20 mouse cellular contexts compared by ENCODE assay signal in genomic region chr11:113843920-113844319, GRCm38 (mm10).
DNase-seq lines count a peak whose midpoint lies in the region; ATAC-seq and TF ChIP-seq lines count a peak whose summit lies in the region.
"Had no signal": no experiment of that assay in that cellular context is flagged by ENCODE, and none has a peak within 500 bp of the region (broad histone marks: within the 10 kb centered on the region; RNA-seq: fewer than 3 reads in every experiment).

No protein-coding gene starts in this region.

- H3K4me2 ChIP-seq in forebrain, embryonic 14.5 days (ENCODE audit: low read length): no peak overlapping the region
- H3K4me2 ChIP-seq in forebrain, embryonic 13.5 days: no peak overlapping the region
- no peak overlapping the region for H3K4me2 ChIP-seq in midbrain, embryonic 14.5 days (ENCODE audit: low read length)
- H3K4me2 ChIP-seq in midbrain, embryonic 15.5 days: no peak overlapping the region
- H3K4me2 ChIP-seq in hindbrain, embryonic 14.5 days (replicated peaks): no peak overlapping the region

- peak; percentile 61 for DNase-seq in forebrain, embryonic 14.5 days (ENCODE audit: low spot score)
- DNase-seq in midbrain, embryonic 14.5 days: peak; percentile 40
- DNase-seq in hindbrain, embryonic 14.5 days (ENCODE audit: low spot score): peak; percentile 25
- no peak for DNase-seq in left cerebral cortex, adult 11 months (ENCODE audit: low spot score)
- DNase-seq in cerebellum, adult 2 months: no peak
- DNase-seq: adrenal gland, adult 2 months; adrenal gland, postnatal 25 days; cerebellum, adult 8-10 months; cerebellum, postnatal 14 days; gastrocnemius, postnatal 10 days; heart, adult 18-20 months; heart, postnatal 10 days; heart, postnatal 4 days; kidney, adult 2 months had no signal

- no peaks in the 10 kb centered on the region for H3K36me3 ChIP-seq in forebrain, embryonic 14.5 days (ENCODE audit: control insufficient read depth, insufficient read depth, low read length)
- H3K36me3 ChIP-seq in forebrain, embryonic 13.5 days (ENCODE audit: poor library complexity, severe bottlenecking): no peaks in the 10 kb centered on the region
- no peaks in the 10 kb centered on the region for H3K36me3 ChIP-seq in midbrain, embryonic 14.5 days (ENCODE audit: control insufficient read depth, insufficient read depth, low read length)
- H3K36me3 ChIP-seq in midbrain, embryonic 15.5 days (replicated peaks): 0 out of 2 replicates have a peak, but pooled peaks cover 4% of the 10 kb centered on the region
- H3K36me3 ChIP-seq in hindbrain, embryonic 14.5 days (replicated peaks; ENCODE audit: control insufficient read depth, insufficient read depth): peaks cover 7% of the 10 kb centered on the region
- H3K36me3 ChIP-seq: embryonic facial prominence, embryonic 10.5 days; heart, embryonic 10.5 days had no signal

- H3K9ac ChIP-seq in forebrain, embryonic 14.5 days (ENCODE audit: low read length): no peak overlapping the region
- no peak overlapping the region for H3K9ac ChIP-seq in forebrain, embryonic 13.5 days
- H3K9ac ChIP-seq in midbrain, embryonic 14.5 days (replicated peaks; ENCODE audit: low read length): no peak overlapping the region
- H3K9ac ChIP-seq in midbrain, embryonic 15.5 days: no peak overlapping the region
- no peak overlapping the region for H3K9ac ChIP-seq in hindbrain, embryonic 14.5 days

- no peak for TF ChIP-seq CTCF in cerebellum, adult 2 months (IDR thresholded peaks at IDR 0.05; ENCODE audit: borderline replicate concordance, insufficient read depth, low read depth, low read length)

- peak; percentile 73 for ATAC-seq in forebrain, embryonic 14.5 days
- no peak; the same call in 1 of the 2 replicates for ATAC-seq in forebrain, embryonic 13.5 days
- ATAC-seq in midbrain, embryonic 14.5 days (ENCODE audit: low FRiP score, low TSS enrichment): no peak
- no peak for ATAC-seq in midbrain, embryonic 15.5 days (replicated peaks)
- ATAC-seq in hindbrain, embryonic 14.5 days (ENCODE audit: low FRiP score): no peak
- ATAC-seq: intestine, embryonic 16.5 days had no signal

- WGBS in forebrain, embryonic 14.5 days: 8% methylated on average over 6 of the region's 6 CpGs
- WGBS in forebrain, embryonic 13.5 days: 15% methylated on average over 6 of the region's 6 CpGs
- WGBS in midbrain, embryonic 14.5 days: 32% methylated on average over 6 of the region's 6 CpGs
- WGBS in midbrain, embryonic 15.5 days: 31% methylated on average over 6 of the region's 6 CpGs
- 34% methylated on average over 6 of the region's 6 CpGs for WGBS in hindbrain, embryonic 14.5 days
- WGBS in cerebellum, adult 2 months: 70% methylated on average over 6 of the region's 6 CpGs

- H3K4me3 ChIP-seq in forebrain, embryonic 14.5 days (ENCODE audit: low read depth, low read length): no peak overlapping the region
- no peak overlapping the region for H3K4me3 ChIP-seq in forebrain, embryonic 13.5 days
- H3K4me3 ChIP-seq in midbrain, embryonic 14.5 days (replicated peaks; ENCODE audit: low read depth, low read length): no peak overlapping the region
- no peak overlapping the region for H3K4me3 ChIP-seq in midbrain, embryonic 15.5 days
- H3K4me3 ChIP-seq in hindbrain, embryonic 14.5 days (replicated peaks; ENCODE audit: low read length): no peak overlapping the region
- no peak overlapping the region for H3K4me3 ChIP-seq in cerebellum, adult 2 months (replicated peaks; ENCODE audit: insufficient read depth, low read depth, low read length)
- H3K4me3 ChIP-seq: embryonic facial prominence, embryonic 10.5 days; heart, embryonic 10.5 days had no signal

- TF ChIP-seq POLR2A in cerebellum, adult 2 months (IDR thresholded peaks at IDR 0.05; ENCODE audit: borderline replicate concordance, insufficient read depth, low read length): no peak

- H3K27me3 ChIP-seq in forebrain, embryonic 14.5 days (replicated peaks; ENCODE audit: control insufficient read depth, insufficient read depth, low read length): 0 out of 2 replicates have a peak, but pooled peaks cover 7% of the 10 kb centered on the region
- H3K27me3 ChIP-seq in forebrain, embryonic 13.5 days: peaks cover 62% of the 10 kb centered on the region
- H3K27me3 ChIP-seq in midbrain, embryonic 14.5 days (ENCODE audit: control insufficient read depth, insufficient read depth, low read length): no peaks in the 10 kb centered on the region
- no peaks in the 10 kb centered on the region for H3K27me3 ChIP-seq in midbrain, embryonic 15.5 days (replicated peaks)
- H3K27me3 ChIP-seq in hindbrain, embryonic 14.5 days (ENCODE audit: control insufficient read depth, insufficient read depth, low read length): no peaks in the 10 kb centered on the region
- H3K27me3 ChIP-seq in cerebellum, adult 2 months (ENCODE audit: control insufficient read depth, insufficient read depth, low read length): no peaks in the 10 kb centered on the region; the same call in 1 of the 2 replicates
- H3K27me3 ChIP-seq: CH12.LX had no signal

- no peaks in the 10 kb centered on the region for H3K9me3 ChIP-seq in forebrain, embryonic 14.5 days (replicated peaks; ENCODE audit: control insufficient read depth, low read length)
- no peaks in the 10 kb centered on the region for H3K9me3 ChIP-seq in forebrain, embryonic 13.5 days (replicated peaks)
- no peaks in the 10 kb centered on the region for H3K9me3 ChIP-seq in midbrain, embryonic 14.5 days (ENCODE audit: control insufficient read depth, low read length)
- H3K9me3 ChIP-seq in midbrain, embryonic 15.5 days: no peaks in the 10 kb centered on the region
- H3K9me3 ChIP-seq in hindbrain, embryonic 14.5 days (ENCODE audit: control insufficient read depth, low read length): no peaks in the 10 kb centered on the region
- H3K9me3 ChIP-seq: embryonic facial prominence, embryonic 10.5 days; heart, embryonic 10.5 days had no signal

- H3K4me1 ChIP-seq in forebrain, embryonic 14.5 days (ENCODE audit: control insufficient read depth, insufficient read depth, low read length): no peaks in the 10 kb centered on the region
- peaks cover 5% of the 10 kb centered on the region; the same call in 1 of the 2 replicates for H3K4me1 ChIP-seq in forebrain, embryonic 13.5 days
- H3K4me1 ChIP-seq in midbrain, embryonic 14.5 days (ENCODE audit: control insufficient read depth, insufficient read depth, low read length): no peaks in the 10 kb centered on the region
- no peaks in the 10 kb centered on the region for H3K4me1 ChIP-seq in midbrain, embryonic 15.5 days
- no peaks in the 10 kb centered on the region for H3K4me1 ChIP-seq in hindbrain, embryonic 14.5 days (replicated peaks; ENCODE audit: control insufficient read depth, insufficient read depth, low read length)
- no peaks in the 10 kb centered on the region for H3K4me1 ChIP-seq in cerebellum, adult 2 months (ENCODE audit: control insufficient read depth, insufficient read depth, low read length)
- H3K4me1 ChIP-seq: heart, embryonic 10.5 days had no signal

- H3K27ac ChIP-seq in forebrain, embryonic 14.5 days (ENCODE audit: low read depth, low read length): no peak overlapping the region
- no peak overlapping the region for H3K27ac ChIP-seq in forebrain, embryonic 13.5 days
- no peak overlapping the region for H3K27ac ChIP-seq in midbrain, embryonic 14.5 days (replicated peaks; ENCODE audit: low read depth, low read length)
- no peak overlapping the region for H3K27ac ChIP-seq in midbrain, embryonic 15.5 days
- H3K27ac ChIP-seq in hindbrain, embryonic 14.5 days: no peak overlapping the region
- H3K27ac ChIP-seq in cerebellum, adult 2 months (ENCODE audit: insufficient read depth, low read length): no peak overlapping the region
- H3K27ac ChIP-seq: embryonic facial prominence, embryonic 10.5 days; heart, embryonic 10.5 days had no signal

Comparison
In these comparisons a context has a peak if more than half of its experiments do, and no peak if none do; other contexts are left out.
1. DNase-seq: peak in forebrain, embryonic 14.5 days (single experiment), midbrain, embryonic 14.5 days (single experiment) and hindbrain, embryonic 14.5 days (single experiment); none in left cerebral cortex, adult 11 months (single experiment) and cerebellum, adult 2 months (0 of 2).